Mouse (Mus musculus): Measurements from ENCODE around the gene Capns2. TPM values are rescaled to one million over a fixed set of nuclear protein-coding genes. Genes with fewer than 3 reads are reported as not detected.

Gene Capns2
- not detected for polyA plus RNA-seq (2015; fragmentation: Illumina TruSeq; extraction: RNeasy Lipid Tissue Mini Kit (QIAGEN cat#74804); ENCODE audit: insufficient read depth, low read depth, low replicate concordance)

GRCm38 (mm10) chr8:92901107-92901506, at the start of gene Capns2:
Capns2 (plus strand) TSS chr8:92901407.

DNA sequence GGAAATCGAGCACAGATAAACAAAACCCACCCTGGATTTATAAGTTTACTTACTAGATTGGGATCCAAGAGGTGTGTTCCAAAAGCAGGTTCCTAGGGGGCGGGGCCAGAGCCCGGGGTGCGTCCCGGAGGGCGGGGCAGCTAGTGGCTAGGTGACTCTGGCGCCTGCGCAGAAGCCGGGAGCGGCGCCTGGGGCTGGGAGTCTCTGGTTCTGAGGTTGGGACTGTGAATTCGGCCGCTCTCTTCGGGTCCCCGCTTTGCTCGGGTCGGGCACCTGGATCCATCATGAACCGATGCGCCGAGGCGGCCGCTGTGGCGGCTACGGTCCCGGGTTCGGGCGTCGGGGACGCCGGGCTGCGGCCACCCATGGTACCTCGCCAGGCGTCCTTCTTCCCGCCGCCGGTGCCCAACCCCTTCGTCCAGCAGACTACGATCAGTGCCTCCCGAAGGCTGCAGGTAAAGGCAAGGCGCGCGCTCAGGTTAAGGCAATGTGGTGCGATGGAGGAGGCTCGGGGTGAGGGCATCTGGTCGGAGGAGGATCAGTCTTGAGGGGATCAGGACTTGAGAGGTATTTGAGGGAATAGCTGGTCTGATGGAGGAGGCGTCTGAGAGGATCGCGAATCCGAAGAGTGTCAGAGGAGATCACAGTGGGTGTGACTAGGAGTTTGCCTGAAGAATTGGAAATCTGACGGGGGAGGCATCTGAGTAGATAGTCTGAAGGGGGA, 45.9 kb upstream of the Capns2 start, which contains the start of gene Lpcat2:
Gene Lpcat2, plus strand, starts transcription at position 169 of the 724 bp plus-strand sequence.

Other genes starting within 250 kb of the Capns2 start
- gene Irx6, start 227.1 kb upstream of the Capns2 start, polyA plus RNA-seq (2015; fragmentation: Illumina TruSeq; extraction: RNeasy Lipid Tissue Mini Kit (QIAGEN cat#74804); ENCODE audit: insufficient read depth, low read depth, low replicate concordance), result not detected
- 30.6 TPM for gene Mmp2, start 74.1 kb upstream of the Capns2 start, polyA plus RNA-seq (2015; fragmentation: Illumina TruSeq; extraction: RNeasy Lipid Tissue Mini Kit (QIAGEN cat#74804); ENCODE audit: insufficient read depth, low read depth, low replicate concordance)
- 0.94 TPM for gene Lpcat2, start 46.1 kb upstream of the Capns2 start, polyA plus RNA-seq (2015; fragmentation: Illumina TruSeq; extraction: RNeasy Lipid Tissue Mini Kit (QIAGEN cat#74804); ENCODE audit: insufficient read depth, low read depth, low replicate concordance)
- gene Slc6a2, start 58.7 kb downstream of the Capns2 start, polyA plus RNA-seq (2015; fragmentation: Illumina TruSeq; extraction: RNeasy Lipid Tissue Mini Kit (QIAGEN cat#74804); ENCODE audit: insufficient read depth, low read depth, low replicate concordance), result 0.22 TPM
- gene Ces1a, start 146.8 kb downstream of the Capns2 start, polyA plus RNA-seq (2015; fragmentation: Illumina TruSeq; extraction: RNeasy Lipid Tissue Mini Kit (QIAGEN cat#74804); ENCODE audit: insufficient read depth, low read depth, low replicate concordance), result not detected
- not detected for gene Ces1b, start 178.6 kb downstream of the Capns2 start, polyA plus RNA-seq (2015; fragmentation: Illumina TruSeq; extraction: RNeasy Lipid Tissue Mini Kit (QIAGEN cat#74804); ENCODE audit: insufficient read depth, low read depth, low replicate concordance)
- not detected for gene Ces1c, start 229.9 kb downstream of the Capns2 start, polyA plus RNA-seq (2015; fragmentation: Illumina TruSeq; extraction: RNeasy Lipid Tissue Mini Kit (QIAGEN cat#74804); ENCODE audit: insufficient read depth, low read depth, low replicate concordance)

Measured in pancreas, adult 10 weeks (tissue).